Mouse (Mus musculus): ENCODE results near the gene Nim1k.
A peak's percentile ranks its signal among the peaks of the same experiment; 100 is the strongest.
"Not testable (repeated sequence)": the region's sequence is repeated elsewhere in the genome, so short reads cannot be mapped to it uniquely, and the experiment has no call there.

Gene Nim1k

GRCm38 (mm10) chr13:119727608-119728387, 27.9 kb downstream of the Nim1k start:
- no peak for DNase-seq

- DNase-seq, result no peak
Observed at GRCm38 (mm10) chr13:119724541-119724940, 31.1 kb downstream of the Nim1k start.

DNA sequence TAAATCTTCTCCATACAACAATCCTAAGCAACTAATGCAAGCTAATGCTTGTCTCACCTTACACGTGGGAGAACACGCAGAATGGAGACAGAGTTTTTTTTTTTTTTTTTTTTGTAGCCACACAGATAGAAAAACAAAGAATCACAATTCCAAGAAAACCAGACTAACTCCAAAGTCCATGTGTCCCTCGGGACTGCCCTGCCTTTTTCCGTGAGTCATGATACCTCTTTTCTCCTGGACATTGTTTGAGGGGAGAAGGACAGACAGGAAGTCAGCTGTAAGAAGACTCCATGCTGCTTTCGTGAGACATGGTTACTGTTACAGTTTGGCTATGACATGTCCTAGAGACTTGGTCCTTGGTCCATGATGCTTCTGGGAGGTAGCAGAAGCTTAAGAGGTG, 32.3 kb downstream of the Nim1k start:
- no peak for DNase-seq

DNA sequence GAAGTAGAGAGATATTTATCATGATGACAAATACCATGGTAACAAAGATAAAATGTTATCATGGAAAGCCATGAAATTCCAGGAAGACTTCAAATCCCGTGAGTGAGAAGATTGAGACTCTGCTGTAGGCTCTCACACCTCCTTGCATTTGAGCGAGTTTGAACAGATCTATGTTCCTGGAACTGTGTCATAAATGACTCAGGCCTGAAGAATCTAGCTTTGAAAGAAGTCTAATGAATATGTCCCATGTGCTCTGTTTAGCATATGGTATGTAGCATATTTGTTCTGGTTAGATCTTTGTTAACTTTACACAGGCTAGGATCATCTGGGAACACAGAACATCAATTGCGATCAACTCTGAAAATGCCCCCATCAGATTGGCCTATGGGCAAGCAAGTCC, 33.2 kb downstream of the Nim1k start:
- DNase-seq, result no peak

GRCm38 (mm10) chr13:119716105-119716504, 39.6 kb downstream of the Nim1k start:
- no peak for DNase-seq

- peak; percentile 70 for DNase-seq
Observed at GRCm38 (mm10) chr13:119713821-119714220, 41.9 kb downstream of the Nim1k start.

GRCm38 (mm10) chr13:119713107-119713787, 42.4 kb downstream of the Nim1k start:
- no peak for DNase-seq

- DNase-seq, result no peak
Observed at GRCm38 (mm10) chr13:119712463-119712862, 43.2 kb downstream of the Nim1k start.

- DNase-seq, result no peak
Observed at GRCm38 (mm10) chr13:119710268-119710610, 45.4 kb downstream of the Nim1k start.

- DNase-seq, result no peak
Observed at GRCm38 (mm10) chr13:119709388-119710267, 46.1 kb downstream of the Nim1k start.

DNA sequence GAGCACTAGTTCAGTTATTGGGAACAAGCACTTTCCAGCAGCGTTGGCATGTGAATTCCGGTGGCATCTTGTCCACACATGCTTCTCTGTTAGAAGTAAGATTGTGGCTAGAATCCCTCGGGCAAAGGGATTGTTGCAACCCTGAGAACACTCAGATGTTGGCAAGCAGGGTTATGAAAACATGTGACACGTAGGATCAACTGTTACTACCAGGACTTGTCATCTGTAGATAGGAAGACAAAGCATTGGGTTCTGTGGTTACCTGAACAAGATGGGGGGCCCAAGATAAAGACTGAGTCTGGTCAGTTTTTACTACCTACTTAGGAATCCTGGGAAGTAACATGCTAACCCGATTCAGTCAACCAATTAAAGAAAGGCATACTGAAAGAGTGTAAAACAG, 46.7 kb downstream of the Nim1k start:
- no peak for DNase-seq

DNA sequence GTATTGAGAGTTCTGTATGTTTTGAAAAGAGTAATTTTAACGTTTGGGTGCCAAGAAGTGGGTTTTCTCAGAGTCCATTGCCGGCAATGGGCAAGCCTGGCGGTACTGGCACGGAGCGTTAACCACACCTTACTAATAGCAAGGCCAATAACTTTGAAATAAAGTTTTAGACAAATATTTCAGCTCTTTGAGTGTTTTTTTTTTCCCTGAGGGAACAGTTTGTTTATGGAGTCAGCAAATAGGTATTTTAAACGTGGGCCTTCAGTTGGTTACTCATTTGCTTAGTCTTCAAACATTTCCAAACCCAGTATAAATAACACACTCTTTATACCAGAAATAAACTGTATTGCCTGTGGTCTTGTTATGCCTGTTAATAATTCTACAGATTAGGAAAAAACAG, 47.8 kb downstream of the Nim1k start:
- DNase-seq, result no peak

DNA sequence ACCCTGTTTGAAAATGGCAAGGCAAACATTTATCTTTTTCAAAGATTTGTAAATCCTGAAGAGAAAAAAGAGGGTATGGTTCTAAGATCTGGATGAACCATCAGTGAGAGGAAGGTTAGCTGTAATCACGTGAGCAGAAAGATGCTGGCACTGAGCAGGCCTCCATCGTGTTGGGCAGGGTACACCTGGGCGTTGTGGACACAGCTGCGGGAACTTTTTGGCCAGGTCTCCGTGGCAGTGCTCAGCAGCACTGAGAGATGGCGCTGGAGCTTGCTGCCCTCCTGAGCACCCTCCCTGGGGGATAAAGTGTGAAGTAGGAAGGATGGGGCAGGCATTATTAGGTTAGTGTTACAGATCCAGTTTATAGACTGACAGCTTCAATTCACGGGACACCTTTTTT, 48.7 kb downstream of the Nim1k start:
- DNase-seq, result no peak

- not testable (repeated sequence) for DNase-seq
Observed at GRCm38 (mm10) chr13:119706278-119706880, 49.3 kb downstream of the Nim1k start.

DNA sequence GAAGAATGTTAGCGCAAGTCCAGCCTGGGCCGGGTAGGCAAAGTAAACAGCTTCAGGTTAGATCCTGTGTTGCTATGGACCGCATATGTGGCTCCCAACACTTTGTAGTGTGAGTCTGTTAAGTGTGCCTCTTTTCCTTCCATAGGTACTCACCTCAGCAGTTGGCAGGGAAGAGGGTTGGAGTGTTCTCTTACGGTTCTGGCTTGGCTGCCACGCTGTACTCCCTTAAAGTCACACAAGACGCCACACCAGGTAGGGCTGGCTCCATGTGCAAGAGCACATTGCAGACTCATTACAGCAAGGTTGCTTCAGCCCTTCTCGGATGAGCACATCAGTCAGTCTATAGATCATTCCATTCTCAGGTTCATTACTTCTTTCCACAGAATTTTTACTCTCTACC, 51.4 kb downstream of the Nim1k start:
- no peak for DNase-seq

DNA sequence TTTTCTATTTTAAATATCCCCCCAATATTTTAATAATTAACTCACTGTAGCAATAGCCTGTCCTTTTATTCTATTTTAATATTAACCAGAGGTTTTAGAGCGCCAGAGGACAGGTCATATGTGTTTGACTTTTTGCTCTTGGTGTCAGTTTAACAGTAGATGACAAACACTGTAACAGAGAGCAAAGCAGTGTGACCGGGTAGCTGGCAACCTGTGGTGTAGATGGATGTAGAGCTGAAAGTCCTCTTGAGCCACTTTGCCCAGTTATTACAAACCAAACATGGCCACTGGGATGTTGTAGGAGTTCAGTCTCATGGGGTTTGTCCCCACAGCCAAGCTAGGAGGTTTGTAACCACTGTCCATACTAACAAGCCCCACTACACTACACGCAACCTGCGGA, 57.2 kb downstream of the Nim1k start:
- no peak for DNase-seq

DNA sequence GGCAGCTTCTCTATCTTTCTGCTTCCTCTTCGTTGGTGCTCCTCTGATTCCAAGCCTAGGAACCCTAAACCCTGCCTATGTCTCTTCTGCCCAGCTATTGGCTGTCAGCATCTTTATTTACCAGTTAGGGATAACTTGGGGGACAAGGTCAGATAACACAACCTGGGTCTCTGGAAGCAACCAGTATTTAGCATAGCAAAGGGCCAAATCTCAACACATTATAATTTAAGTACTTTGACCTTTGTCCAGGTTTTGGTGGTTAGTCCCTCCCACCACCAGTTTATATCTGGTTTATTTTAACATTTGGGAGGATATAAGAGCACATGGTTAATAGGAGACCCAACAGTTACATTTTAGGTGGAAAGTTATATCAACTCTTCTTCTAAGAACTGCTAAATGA, 59.2 kb downstream of the Nim1k start:
- no peak for DNase-seq

DNA sequence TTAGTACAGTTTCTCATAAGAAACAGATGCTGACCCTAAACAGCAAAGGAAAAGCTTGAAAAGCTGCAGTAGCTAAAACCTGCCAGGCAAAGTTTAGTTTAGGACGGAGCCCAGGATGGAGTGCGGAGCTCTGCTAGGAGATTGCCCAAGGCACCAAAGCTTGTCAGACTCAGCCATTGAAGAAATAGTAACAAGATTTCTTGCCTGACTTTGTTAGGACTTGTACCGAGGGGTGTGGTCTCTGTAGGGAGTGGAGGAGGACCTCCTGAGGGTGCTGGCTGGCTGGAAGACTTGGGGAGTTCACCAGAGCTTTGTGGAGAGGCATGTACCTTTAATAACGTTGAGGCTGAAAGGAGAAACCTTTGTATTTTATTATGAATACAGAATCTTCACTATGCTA, 60.0 kb downstream of the Nim1k start:
- no peak for DNase-seq

DNA sequence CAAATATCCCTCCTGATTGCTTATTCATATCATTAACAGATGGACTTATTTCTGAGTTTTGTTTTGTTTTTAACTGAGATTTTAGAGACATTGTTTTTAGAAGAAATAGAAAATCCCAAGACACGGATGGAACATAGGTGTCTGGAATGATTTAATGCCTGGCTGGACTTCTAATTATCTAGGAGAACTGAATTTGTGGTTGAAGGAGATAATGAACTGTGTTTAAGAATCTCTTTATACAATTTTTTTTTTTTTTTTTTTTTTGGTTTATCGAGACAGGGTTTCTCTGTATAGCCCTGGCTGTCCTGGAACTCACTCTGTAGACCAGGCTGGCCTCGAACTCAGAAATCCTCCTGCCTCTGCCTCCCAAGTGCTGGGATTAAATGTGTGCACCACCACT, 63.7 kb downstream of the Nim1k start:
- not testable (repeated sequence) for DNase-seq

GRCm38 (mm10) chr13:119690876-119691620, 64.6 kb downstream of the Nim1k start:
- peak; percentile 67 for DNase-seq

DNA sequence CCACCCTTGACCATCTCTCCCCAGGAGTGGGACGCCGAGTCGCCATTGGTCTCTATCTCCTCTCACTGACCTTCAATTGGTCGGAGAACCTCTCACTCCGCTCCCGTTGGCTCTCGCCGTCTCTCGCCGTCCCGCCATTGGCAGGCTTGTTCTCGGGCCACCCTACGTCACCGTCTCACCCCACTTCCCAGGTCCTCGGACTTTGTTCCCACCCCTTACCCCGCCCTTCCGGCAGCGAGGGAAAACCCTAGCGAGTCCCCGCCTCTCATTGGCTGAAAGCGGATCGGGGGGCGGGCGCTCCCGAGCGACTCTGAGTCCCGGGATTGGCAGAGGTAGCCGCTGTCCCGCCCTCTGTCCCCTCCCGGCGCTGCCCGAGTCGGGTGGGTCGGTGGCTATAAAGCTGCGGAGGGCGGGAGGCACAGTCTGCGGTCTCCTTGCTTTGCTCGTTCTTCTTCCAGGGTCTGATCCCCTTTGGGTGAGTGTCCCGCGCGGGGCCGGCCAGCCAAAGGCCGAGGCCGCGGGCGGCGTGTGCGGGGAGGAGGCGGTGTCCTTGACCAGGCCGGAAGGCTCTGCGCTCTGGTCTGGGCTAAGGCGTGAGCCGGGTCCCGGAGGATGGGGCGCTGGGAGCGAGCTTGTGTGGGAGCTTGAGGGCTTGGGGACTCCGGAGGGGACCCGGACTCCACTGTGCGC, 65.5 kb downstream of the Nim1k start, which contains the start of gene Hmgcs1:
Gene Hmgcs1 (plus strand): TSS at position 341 of the 690 bp plus-strand sequence.
- peak; percentile 100 for DNase-seq

GRCm38 (mm10) chr13:119689709-119690038, 66.0 kb downstream of the Nim1k start:
- DNase-seq, result no peak
